Mouse (Mus musculus) granulocyte monocyte progenitor cell, adult 5-6 weeks (primary cell): ENCODE data around the gene Inpp5b. TPM values are rescaled to one million over a fixed set of nuclear protein-coding genes. Genes with fewer than 3 reads are reported as not detected.

Experiments
- total RNA-seq, 2 experiments: library from RNA; stranded (forward) in 1 of 2; stranded (reverse) in 1 of 2; fragments of 200-712, 200-1000 nt in 1 of 2; fragments of >200 nt in 1 of 2; fragmentation: Nextera tagmentation in 1 of 2; gene quantifications; 2 replicates each; pipeline ENCODE4 v1.2.3; 2014 to 2017

The Inpp5b gene
- total RNA-seq, 2 experiments from 2014 or later: 24.6 to 31.5 TPM

Other genes starting within 250 kb of the Inpp5b start
- not detected in 2 replicates for gene 3100002H09Rik, start 131.0 kb upstream of the Inpp5b start, total RNA-seq (2014; fragmentation: Nextera tagmentation)
- gene 3100002H09Rik, start 131.0 kb upstream of the Inpp5b start, total RNA-seq (2017): not detected in 2 replicates
- gene Pou3f1, start 85.0 kb upstream of the Inpp5b start, total RNA-seq (2014; fragmentation: Nextera tagmentation): not detected in 2 replicates
- not detected in 2 replicates for gene Pou3f1, start 85.0 kb upstream of the Inpp5b start, total RNA-seq (2017)
- gene Utp11, start 48.2 kb upstream of the Inpp5b start, total RNA-seq (2014; fragmentation: Nextera tagmentation): 57.1 and 62.4 TPM in 2 replicates
- 81.6 and 86.4 TPM in 2 replicates for gene Utp11, start 48.2 kb upstream of the Inpp5b start, total RNA-seq (2017)
- 10.4 and 16.6 TPM in 2 replicates for gene Fhl3, start 41.1 kb upstream of the Inpp5b start, total RNA-seq (2014; fragmentation: Nextera tagmentation)
- gene Fhl3, start 41.1 kb upstream of the Inpp5b start, total RNA-seq (2017): 5.0 and 6.1 TPM in 2 replicates
- 90.7 and 105 TPM in 2 replicates for gene Sf3a3, start 27.1 kb upstream of the Inpp5b start, total RNA-seq (2014; fragmentation: Nextera tagmentation)
- gene Sf3a3, start 27.1 kb upstream of the Inpp5b start, total RNA-seq (2017): 167 and 170 TPM in 2 replicates
- gene Mtf1, start 60.3 kb downstream of the Inpp5b start, total RNA-seq (2014; fragmentation: Nextera tagmentation): 37.9 and 42.6 TPM in 2 replicates
- 11.3 and 26.3 TPM in 2 replicates for gene Mtf1, start 60.3 kb downstream of the Inpp5b start, total RNA-seq (2017)
- 38.1 and 65.5 TPM in 2 replicates for gene Yrdc, start 108.8 kb downstream of the Inpp5b start, total RNA-seq (2014; fragmentation: Nextera tagmentation)
- 18.7 and 29.1 TPM in 2 replicates for gene Yrdc, start 108.8 kb downstream of the Inpp5b start, total RNA-seq (2017)
- 15.0 and 19.4 TPM in 2 replicates for gene 1110065P20Rik, start 109.3 kb downstream of the Inpp5b start, total RNA-seq (2014; fragmentation: Nextera tagmentation)
- 3.1 and 6.7 TPM in 2 replicates for gene 1110065P20Rik, start 109.3 kb downstream of the Inpp5b start, total RNA-seq (2017)
- gene Maneal, start 120.3 kb downstream of the Inpp5b start, total RNA-seq (2014; fragmentation: Nextera tagmentation): 1.2 TPM in 1 of 2 replicates, not detected in the other
- gene Maneal, start 120.3 kb downstream of the Inpp5b start, total RNA-seq (2017): not detected in 2 replicates
- not detected in 2 replicates for gene Epha10, start 139.0 kb downstream of the Inpp5b start, total RNA-seq (2014; fragmentation: Nextera tagmentation)
- gene Epha10, start 139.0 kb downstream of the Inpp5b start, total RNA-seq (2017): not detected in 2 replicates
- gene 9930104L06Rik, start 195.2 kb downstream of the Inpp5b start, total RNA-seq (2014; fragmentation: Nextera tagmentation): 6.9 and 14.1 TPM in 2 replicates
- gene 9930104L06Rik, start 195.2 kb downstream of the Inpp5b start, total RNA-seq (2017): 6.3 and 10.5 TPM in 2 replicates
- 59.2 and 97.0 TPM in 2 replicates for gene Cdca8, start 197.5 kb downstream of the Inpp5b start, total RNA-seq (2014; fragmentation: Nextera tagmentation)
- 120 and 136 TPM in 2 replicates for gene Cdca8, start 197.5 kb downstream of the Inpp5b start, total RNA-seq (2017)
- gene Rspo1, start 244.6 kb downstream of the Inpp5b start, total RNA-seq (2014; fragmentation: Nextera tagmentation): 4.0 TPM in 1 of 2 replicates, not detected in the other
- gene Rspo1, start 244.6 kb downstream of the Inpp5b start, total RNA-seq (2017): 0.86 and 1.2 TPM in 2 replicates